Mouse (Mus musculus) retina, postnatal 1 day (tissue): ENCODE measurements around the gene Cbr4.

Experiments
- DNase-seq: peaks from one replicate; pipeline ENCODE4 v3.0.0-alpha.2; 2012

The Cbr4 gene

GRCm38 (mm10) chr8:61552221-61552620 lies 64.7 kb downstream of the Cbr4 start:
- DNase-seq, result no peak

- DNase-seq, result no peak
Measured at GRCm38 (mm10) chr8:61552755-61553402, 65.3 kb downstream of the Cbr4 start.

GRCm38 (mm10) chr8:61555343-61555742 lies 67.8 kb downstream of the Cbr4 start:
- no peak for DNase-seq

- no peak for DNase-seq
Measured at GRCm38 (mm10) chr8:61556219-61556618, 68.7 kb downstream of the Cbr4 start.
